Mouse (Mus musculus) mouse embryonic stem cell (cell line): ENCODE measurements around the gene Nfatc2.

Experiments
- in situ Hi-C, 2 experiments: fragments of 300-500 bp; cut with MboI; formaldehyde crosslinking; loops; 1 replicate in 1 of 2; 3 replicates in 1 of 2; pipeline ENCODE4 v1.14.3; 2019 to 2020; ENCODE audit warnings: low sequenced_read_pairs in 2 of 2, low pct_unique_long_range_greater_than_20kb in 1 of 2, mixed read lengths in 1 of 2; ENCODE audit not compliant: unreplicated experiment in 1 of 2

The Nfatc2 gene

GRCm38 (mm10) chr2:168433392-168433791 lies 168.1 kb downstream of the Nfatc2 start:
- in situ Hi-C loops, result loop anchor here (25.0 kb wide), 2 partner anchors 171 to 321 kb away; no protein-coding TSS in a partner anchor

- in situ Hi-C loops, result loop anchor here (25.0 kb wide), 2 partner anchors 170 to 320 kb away; no protein-coding TSS in a partner anchor
Observed at GRCm38 (mm10) chr2:168432394-168432793, 169.1 kb downstream of the Nfatc2 start.

GRCm38 (mm10) chr2:168429598-168429997 lies 171.9 kb downstream of the Nfatc2 start:
- in situ Hi-C loops, result loop anchor here (25.0 kb wide), 2 partner anchors 167 to 317 kb away; no protein-coding TSS in a partner anchor

- in situ Hi-C loops, result loop anchor here (25.0 kb wide), 2 partner anchors 166 to 316 kb away; no protein-coding TSS in a partner anchor
Observed at GRCm38 (mm10) chr2:168428375-168428901, 173.0 kb downstream of the Nfatc2 start.
